17 mouse cellular contexts compared by ENCODE assay signal in the genomic region with DNA sequence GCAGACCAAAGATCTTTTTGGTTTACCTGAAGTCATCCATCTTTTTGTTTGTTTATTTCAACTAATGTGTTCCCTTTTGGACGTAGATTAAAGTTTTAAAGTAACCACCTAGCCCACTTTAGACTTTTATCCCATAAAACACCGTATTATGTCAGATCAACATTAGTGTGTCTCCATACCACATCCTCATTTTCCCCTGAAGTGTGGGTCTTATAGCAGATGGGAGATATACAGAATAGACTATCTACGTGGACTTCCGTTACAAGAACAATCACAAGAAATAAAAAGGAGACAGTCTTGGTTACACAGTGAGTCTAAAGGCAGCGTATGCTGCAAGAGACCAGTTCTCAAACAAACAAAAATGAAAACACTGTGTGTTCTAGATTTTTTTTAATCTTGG.
DNase-seq lines count a peak whose midpoint lies in the region; TF ChIP-seq lines count a peak whose summit lies in the region.
"Had no signal": no experiment of that assay in that cellular context is flagged by ENCODE, and none has a peak within 500 bp of the region (broad histone marks: within the 10 kb centered on the region; RNA-seq: fewer than 3 reads in every experiment).

No protein-coding gene starts in this region.

- TF ChIP-seq RAD21 in MEL (IDR thresholded peaks at IDR 0.05; ENCODE audit: low read depth, low read length), result no peak

- H3K27me3 ChIP-seq in MEL (ENCODE audit: control insufficient read depth in 1 of 2, insufficient read depth in 2 of 2, low read length in 2 of 2), result no peaks in the 10 kb centered on the region
- H3K27me3 ChIP-seq: CH12.LX, Patski had no signal

- intact Hi-C loops in heart, postnatal 36 days (cut with DNase I), result loop anchor here (10.0 kb wide), 1 partner anchor 771 kb away; no protein-coding TSS in a partner anchor

- TF ChIP-seq POLR2A in MEL (IDR thresholded peaks at IDR 0.05; ENCODE audit: control insufficient read depth in 1 of 2, insufficient read depth in 1 of 2, low read depth in 1 of 2, low read length in 2 of 2, poor library complexity in 1 of 2), result no peak

- TF ChIP-seq CTCF in MEL (IDR thresholded peaks at IDR 0.05 in 2 of 3, conservative IDR thresholded peaks at IDR 0.05 in 1 of 3; ENCODE audit: control insufficient read depth in 1 of 3, insufficient read depth in 1 of 3, low read depth in 2 of 3, low read length in 3 of 3, poor library complexity in 1 of 3, severe bottlenecking in 1 of 3), result no peak

- peaks cover 30 to 46% of the 10 kb centered on the region in 2 experiments for H3K4me1 ChIP-seq in MEL (ENCODE audit: control insufficient read depth in 1 of 2, insufficient read depth in 2 of 2, low read length in 2 of 2)

- no peaks in the 10 kb centered on the region for H3K79me2 ChIP-seq in MEL (ENCODE audit: control insufficient read depth, insufficient read depth, low read length, poor library complexity)

- H3K9ac ChIP-seq in MEL (ENCODE audit: control insufficient read depth, low read depth, low read length, poor library complexity, severe bottlenecking), result no peak overlapping the region

- peak; percentile 50 for DNase-seq in MEL (ENCODE audit: low read depth, low spot score)
- no peak for DNase-seq in heart, postnatal 36 days
- DNase-seq: adrenal gland, adult 2 months; adrenal gland, adult 8-10 months; adrenal gland, postnatal 10 days; adrenal gland, postnatal 14 days; adrenal gland, postnatal 25 days; adrenal gland, postnatal 36 days; B cell, adult 2 months; cerebellum, adult 11 months; cerebellum, adult 11-12 months; cerebellum, adult 18-20 months; cerebellum, adult 2 months; cerebellum, adult 8-10 months had no signal

- peak overlapping the region; percentile 95 for H3K27ac ChIP-seq in MEL (ENCODE audit: control insufficient read depth, low read depth, low read length)

- H3K9me3 ChIP-seq in MEL (replicated peaks; ENCODE audit: insufficient read depth, low read length), result no peaks in the 10 kb centered on the region

- peak; percentile 25 to 71; a peak in 3 of 4 replicates for TF ChIP-seq EP300 in MEL (IDR thresholded peaks at IDR 0.05; ENCODE audit: low read depth in 1 of 2, low read length in 2 of 2)

- peaks cover 0 to 42% of the 10 kb centered on the region in 2 experiments; a peak in 2 of 4 replicates for H3K36me3 ChIP-seq in MEL (ENCODE audit: control insufficient read depth in 1 of 2, insufficient read depth in 2 of 2, low read length in 2 of 2)
- H3K36me3 ChIP-seq: G1E had no signal

- H3K4me3 ChIP-seq in MEL (ENCODE audit: control insufficient read depth in 1 of 2, insufficient read depth in 1 of 2, low read depth in 2 of 2, low read length in 2 of 2), result no peak overlapping the region

TF ChIP-seq in MEL, 35 proteins besides CTCF, POLR2A, EP300 and RAD21:
- TF ChIP-seq ETS1 (IDR thresholded peaks at IDR 0.05; ENCODE audit: low read depth, low read length) (peak; percentile 65), USF1 (IDR thresholded peaks at IDR 0.05; ENCODE audit: low read depth, low read length) (no peak)
